In genomic region chr13:119755681-119756471, GRCm38 (mm10) we compare ENCODE assay signal across 8 mouse cellular contexts. TPM values are rescaled to one million over a fixed set of nuclear protein-coding genes. Genes with fewer than 3 reads are reported as not detected.
DNase-seq lines count a peak whose midpoint lies in the region; ATAC-seq lines count a peak whose summit lies in the region.

TSS of gene Nim1k (minus strand) at chr13:119755882.

- DNase-seq in layer of hippocampus, adult 11-12 months (ENCODE audit: low spot score), result peak; percentile 80
- no peak for DNase-seq in layer of hippocampus, adult 9-10 months (ENCODE audit: low spot score)
- DNase-seq in fibroblast of lung, adult 2 months (ENCODE audit: low read depth), result peak; percentile 78
- DNase-seq in liver, embryonic 11.5 days (ENCODE audit: low spot score), result peak; percentile 64
- peak; percentile 71 for DNase-seq in naive thymus-derived CD4-positive, alpha-beta T cell, adult 2 months (ENCODE audit: low read depth)
- DNase-seq in splenic B cell, adult 2 months (ENCODE audit: low read depth, low spot score), result peak; percentile 26

- H3K4me3 ChIP-seq in heart, embryonic 13.5 days, result peak within 1 kb of the TSS; percentile 70
- H3K4me3 ChIP-seq in kidney, embryonic 16.5 days (ENCODE audit: low read length), result peak within 1 kb of the TSS; percentile 68
- H3K4me3 ChIP-seq in liver, embryonic 11.5 days (ENCODE audit: low read depth, low read length), result peak within 1 kb of the TSS; percentile 55

- peaks cover 15% of the 10 kb centered on the region for H3K4me1 ChIP-seq in heart, embryonic 13.5 days
- peaks cover 12% of the 10 kb centered on the region for H3K4me1 ChIP-seq in kidney, embryonic 16.5 days (ENCODE audit: insufficient read depth, low read length)
- no peaks in the 10 kb centered on the region; the same call in none of the 2 replicates for H3K4me1 ChIP-seq in liver, embryonic 11.5 days (replicated peaks; ENCODE audit: control insufficient read depth, insufficient read depth, low read length)

- H3K36me3 ChIP-seq in heart, embryonic 13.5 days, result peaks cover 10% of the 10 kb centered on the region
- H3K36me3 ChIP-seq in kidney, embryonic 16.5 days (ENCODE audit: insufficient read depth, low read length), result no peaks in the 10 kb centered on the region
- no peaks in the 10 kb centered on the region for H3K36me3 ChIP-seq in liver, embryonic 11.5 days (ENCODE audit: control insufficient read depth, insufficient read depth, low read length)
- no peaks in the 10 kb centered on the region for H3K36me3 ChIP-seq in splenic B cell, adult 2 months (ENCODE audit: control insufficient read depth, insufficient read depth, low read length, poor library complexity, severe bottlenecking)

- H3K4me2 ChIP-seq in heart, embryonic 13.5 days, result peak within 1 kb of the TSS; percentile 98
- peak within 1 kb of the TSS; percentile 95 for H3K4me2 ChIP-seq in kidney, embryonic 16.5 days (replicated peaks; ENCODE audit: low read depth, low read length)
- H3K4me2 ChIP-seq in liver, embryonic 11.5 days, result peak within 1 kb of the TSS; percentile 90

- peak; percentile 84 for ATAC-seq in heart, embryonic 13.5 days (ENCODE audit: extremely low read depth, insufficient number of reproducible peaks, low FRiP score, low TSS enrichment)
- ATAC-seq in kidney, embryonic 16.5 days (ENCODE audit: low FRiP score, low TSS enrichment), result peak; percentile 98
- ATAC-seq in liver, embryonic 11.5 days (replicated peaks; ENCODE audit: low FRiP score), result peak; percentile 87

- H3K27ac ChIP-seq in heart, embryonic 13.5 days (replicated peaks), result peak within 1 kb of the TSS; percentile 76
- H3K27ac ChIP-seq in kidney, embryonic 16.5 days (ENCODE audit: low read length), result peak within 1 kb of the TSS; percentile 64
- no peak within 1 kb of the TSS for H3K27ac ChIP-seq in liver, embryonic 11.5 days (ENCODE audit: low read depth, low read length)

- peak within 1 kb of the TSS; percentile 84 for H3K9ac ChIP-seq in heart, embryonic 13.5 days
- H3K9ac ChIP-seq in kidney, embryonic 16.5 days (replicated peaks; ENCODE audit: low read length), result peak within 1 kb of the TSS; percentile 72
- H3K9ac ChIP-seq in liver, embryonic 11.5 days (ENCODE audit: low read depth, low read length), result peak within 1 kb of the TSS; percentile 47; the same call in 1 of the 2 replicates

- 1% methylated on average over 43 of the region's 43 CpGs for WGBS in heart, embryonic 13.5 days
- WGBS in kidney, embryonic 16.5 days, result under 1% methylated on average over 43 of the region's 43 CpGs
- WGBS in liver, embryonic 11.5 days, result 5% methylated on average over 43 of the region's 43 CpGs

- H3K9me3 ChIP-seq in heart, embryonic 13.5 days, result no peaks in the 10 kb centered on the region
- no peaks in the 10 kb centered on the region for H3K9me3 ChIP-seq in kidney, embryonic 16.5 days (ENCODE audit: low read length)
- no peaks in the 10 kb centered on the region for H3K9me3 ChIP-seq in liver, embryonic 11.5 days (ENCODE audit: control insufficient read depth, low read length)

- H3K27me3 ChIP-seq in heart, embryonic 13.5 days (replicated peaks), result no peaks in the 10 kb centered on the region
- no peaks in the 10 kb centered on the region for H3K27me3 ChIP-seq in kidney, embryonic 16.5 days (ENCODE audit: insufficient read depth, low read length)
- H3K27me3 ChIP-seq in liver, embryonic 11.5 days (replicated peaks; ENCODE audit: control insufficient read depth, insufficient read depth, low read length), result peaks cover 4% of the 10 kb centered on the region; the same call in 1 of the 2 replicates
- H3K27me3 ChIP-seq in splenic B cell, adult 2 months (ENCODE audit: control insufficient read depth, insufficient read depth, low read length, poor library complexity, severe bottlenecking), result 0 out of 2 replicates have a peak, but pooled peaks cover 2% of the 10 kb centered on the region

RNA-seq across cellular contexts. Expression of gene Nim1k, which starts in this region (rescaled TPM):
- polyA plus RNA-seq in heart, embryonic 13.5 days (2015; fragmentation: Nextera tagmentation; extraction: Ambion mirVana), result 0.50 and 0.53 TPM in 2 replicates
- polyA plus RNA-seq in kidney, embryonic 16.5 days (2015; fragmentation: Nextera tagmentation; extraction: Ambion mirVana), result 1.3 and 1.4 TPM in 2 replicates
- polyA plus RNA-seq in liver, embryonic 11.5 days (2014; fragmentation: Nextera tagmentation; extraction: Ambion mirVana), result 0.19 and 0.36 TPM in 2 replicates

Comparison
In these comparisons a context has a peak if more than half of its experiments do, and no peak if none do; other contexts are left out.
1. Peak in ATAC-seq, H3K4me3 ChIP-seq, H3K27ac ChIP-seq, H3K9ac ChIP-seq and H3K4me2 ChIP-seq in heart, embryonic 13.5 days; RNA of the gene not detected or under 1 TPM.
2. Peak in DNase-seq, ATAC-seq, H3K4me3 ChIP-seq, H3K9ac ChIP-seq and H3K4me2 ChIP-seq in liver, embryonic 11.5 days; RNA of the gene not detected or under 1 TPM.